Comparison of ENCODE assay signal across 23 mouse cellular contexts in the genomic region with DNA sequence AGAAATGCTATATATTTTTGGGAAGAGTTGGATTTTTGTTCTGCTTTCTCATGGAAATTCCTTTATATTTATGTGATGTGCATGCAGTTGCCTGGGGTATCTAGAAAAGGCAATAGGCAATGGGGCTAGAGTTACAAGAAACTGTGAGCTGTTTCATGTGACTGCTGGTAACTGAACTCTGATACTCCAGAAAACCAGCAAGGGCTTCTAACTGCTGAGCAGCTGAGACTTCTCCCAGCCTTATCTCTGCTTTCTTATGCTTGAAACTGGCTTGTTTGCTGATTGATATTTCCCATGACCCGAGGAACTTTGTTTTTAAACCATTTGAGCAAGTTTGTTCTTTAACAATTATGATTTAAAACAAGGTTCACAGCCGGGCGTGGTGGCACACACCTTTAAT.
DNase-seq lines count a peak whose midpoint lies in the region; ATAC-seq and TF ChIP-seq lines count a peak whose summit lies in the region.
"Had no signal": no experiment of that assay in that cellular context is flagged by ENCODE, and none has a peak within 500 bp of the region (broad histone marks: within the 10 kb centered on the region; RNA-seq: fewer than 3 reads in every experiment).

No protein-coding gene starts in this region.

- H3K36me3 ChIP-seq in stomach, embryonic 14.5 days (ENCODE audit: control insufficient read depth, insufficient read depth, low read length), result no peaks in the 10 kb centered on the region
- no peaks in the 10 kb centered on the region for H3K36me3 ChIP-seq in stomach, postnatal 0 days (ENCODE audit: control insufficient read depth, insufficient read depth, low read length)
- no peaks in the 10 kb centered on the region for H3K36me3 ChIP-seq in intestine, embryonic 16.5 days (ENCODE audit: control insufficient read depth, insufficient read depth, low read length)
- H3K36me3 ChIP-seq: embryonic facial prominence, embryonic 13.5 days; embryonic facial prominence, embryonic 15.5 days; forebrain, embryonic 10.5 days; forebrain, embryonic 12.5 days had no signal

- WGBS in stomach, embryonic 14.5 days, result 59% methylated on average over 3 of the region's 3 CpGs
- WGBS in stomach, postnatal 0 days, result 36% methylated on average over 3 of the region's 3 CpGs
- WGBS in intestine, embryonic 16.5 days, result 59% methylated on average over 3 of the region's 3 CpGs

- H3K27me3 ChIP-seq in stomach, embryonic 14.5 days (ENCODE audit: control insufficient read depth, insufficient read depth, low read length), result no peaks in the 10 kb centered on the region
- H3K27me3 ChIP-seq in stomach, postnatal 0 days (ENCODE audit: control insufficient read depth, insufficient read depth, low read length), result no peaks in the 10 kb centered on the region
- H3K27me3 ChIP-seq in intestine, embryonic 16.5 days (replicated peaks; ENCODE audit: control insufficient read depth, insufficient read depth, low read length), result no peaks in the 10 kb centered on the region
- H3K27me3 ChIP-seq: embryonic facial prominence, embryonic 13.5 days; embryonic facial prominence, embryonic 15.5 days; forebrain, embryonic 12.5 days; Patski had no signal

- no peaks in the 10 kb centered on the region for H3K4me1 ChIP-seq in stomach, embryonic 14.5 days (ENCODE audit: control insufficient read depth, insufficient read depth, low read length)
- H3K4me1 ChIP-seq in stomach, postnatal 0 days (replicated peaks; ENCODE audit: control insufficient read depth, insufficient read depth), result no peaks in the 10 kb centered on the region
- no peaks in the 10 kb centered on the region for H3K4me1 ChIP-seq in intestine, embryonic 16.5 days (ENCODE audit: control insufficient read depth, insufficient read depth, low read length)
- H3K4me1 ChIP-seq: embryonic facial prominence, embryonic 13.5 days; embryonic facial prominence, embryonic 15.5 days; forebrain, embryonic 10.5 days; forebrain, embryonic 12.5 days had no signal

- no peak overlapping the region for H3K9ac ChIP-seq in stomach, embryonic 14.5 days (replicated peaks; ENCODE audit: low read depth, low read length)
- no peak overlapping the region for H3K9ac ChIP-seq in stomach, postnatal 0 days (ENCODE audit: low read length)
- no peak overlapping the region for H3K9ac ChIP-seq in intestine, embryonic 16.5 days (ENCODE audit: low read depth, low read length)
- H3K9ac ChIP-seq: embryonic facial prominence, embryonic 13.5 days; embryonic facial prominence, embryonic 15.5 days; forebrain, embryonic 12.5 days had no signal

- H3K4me3 ChIP-seq in stomach, embryonic 14.5 days (ENCODE audit: low read depth, low read length), result no peak overlapping the region
- no peak overlapping the region for H3K4me3 ChIP-seq in stomach, postnatal 0 days (ENCODE audit: low read depth, low read length)
- no peak overlapping the region for H3K4me3 ChIP-seq in intestine, embryonic 16.5 days (ENCODE audit: low read length)
- H3K4me3 ChIP-seq: embryonic facial prominence, embryonic 13.5 days; embryonic facial prominence, embryonic 15.5 days; erythroblast, embryonic 14.5 days; forebrain, embryonic 10.5 days; forebrain, embryonic 12.5 days had no signal

- no peaks in the 10 kb centered on the region for H3K9me3 ChIP-seq in stomach, embryonic 14.5 days (ENCODE audit: control insufficient read depth, low read depth, low read length)
- H3K9me3 ChIP-seq in stomach, postnatal 0 days (ENCODE audit: control insufficient read depth, low read length), result no peaks in the 10 kb centered on the region
- H3K9me3 ChIP-seq in intestine, embryonic 16.5 days (ENCODE audit: control insufficient read depth, low read length), result no peaks in the 10 kb centered on the region
- H3K9me3 ChIP-seq: embryonic facial prominence, embryonic 13.5 days; embryonic facial prominence, embryonic 15.5 days; forebrain, embryonic 10.5 days; forebrain, embryonic 12.5 days had no signal

- TF ChIP-seq EP300 in stomach, postnatal 0 days (optimal IDR thresholded peaks at IDR 0.05), result no peak

- no peak for TF ChIP-seq CTCF in stomach, postnatal 0 days (IDR thresholded peaks at IDR 0.05; ENCODE audit: low read depth)

- H3K27ac ChIP-seq in stomach, embryonic 14.5 days (ENCODE audit: low read length), result no peak overlapping the region
- H3K27ac ChIP-seq in stomach, postnatal 0 days (replicated peaks), result no peak overlapping the region
- no peak overlapping the region for H3K27ac ChIP-seq in intestine, embryonic 16.5 days (ENCODE audit: low read length)
- H3K27ac ChIP-seq: embryonic facial prominence, embryonic 13.5 days; embryonic facial prominence, embryonic 15.5 days; forebrain, embryonic 10.5 days; forebrain, embryonic 12.5 days had no signal

- H3K4me2 ChIP-seq in stomach, embryonic 14.5 days (replicated peaks; ENCODE audit: low read depth, low read length), result no peak overlapping the region
- no peak overlapping the region for H3K4me2 ChIP-seq in stomach, postnatal 0 days (replicated peaks; ENCODE audit: low read depth)
- H3K4me2 ChIP-seq in intestine, embryonic 16.5 days (ENCODE audit: low read depth, low read length), result no peak overlapping the region
- H3K4me2 ChIP-seq: embryonic facial prominence, embryonic 13.5 days; embryonic facial prominence, embryonic 15.5 days; forebrain, embryonic 12.5 days had no signal

- ATAC-seq in stomach, embryonic 14.5 days (ENCODE audit: insufficient number of reproducible peaks, insufficient read depth, low FRiP score, low read depth), result peak; percentile 56; the same call in 1 of the 2 replicates
- no peak for ATAC-seq in stomach, postnatal 0 days (ENCODE audit: low FRiP score, low TSS enrichment)
- ATAC-seq in intestine, embryonic 16.5 days, result 0 out of 2 replicates have a peak, but pooled peaks have one; percentile 31
- ATAC-seq: activated CD4-positive, CD25-positive, alpha-beta regulatory T cell, adult 4 months; forebrain, embryonic 14.5 days; forebrain, embryonic 16.5 days; Patski had no signal

- no peak for DNase-seq in stomach, postnatal 0 days (ENCODE audit: low spot score)
- DNase-seq in embryo, embryonic 10 days (ENCODE audit: low spot score), result no peak
- DNase-seq in urinary bladder, postnatal 4 days (ENCODE audit: low spot score in 2 of 2), result no peak
- DNase-seq: adrenal gland, adult 8-10 months; adrenal gland, postnatal 14 days; adrenal gland, postnatal 36 days; cerebellum, adult 11-12 months; cerebellum, adult 2 months; cerebellum, adult 9-10 months; cerebellum, postnatal 10 days; cerebellum, postnatal 25 days; embryo, embryonic 11 days had no signal
